Mouse (Mus musculus): Measurements from ENCODE around the gene Armcx4.

GRCm38 (mm10) chrX:134686739-134687171 is 436 bp downstream of the Armcx4 start:
- TF ChIP-seq CTCF (IDR thresholded peaks at IDR 0.05; ENCODE audit: borderline replicate concordance, control insufficient read depth, extremely low read depth, insufficient read depth, low read length, poor library complexity) (no peak), POLR2A (IDR thresholded peaks at IDR 0.05; ENCODE audit: control insufficient read depth, extremely low read depth, insufficient read depth, low read length, poor library complexity) (no peak)
